Mouse (Mus musculus): Measurements from ENCODE around the gene Klrg1.

DNA sequence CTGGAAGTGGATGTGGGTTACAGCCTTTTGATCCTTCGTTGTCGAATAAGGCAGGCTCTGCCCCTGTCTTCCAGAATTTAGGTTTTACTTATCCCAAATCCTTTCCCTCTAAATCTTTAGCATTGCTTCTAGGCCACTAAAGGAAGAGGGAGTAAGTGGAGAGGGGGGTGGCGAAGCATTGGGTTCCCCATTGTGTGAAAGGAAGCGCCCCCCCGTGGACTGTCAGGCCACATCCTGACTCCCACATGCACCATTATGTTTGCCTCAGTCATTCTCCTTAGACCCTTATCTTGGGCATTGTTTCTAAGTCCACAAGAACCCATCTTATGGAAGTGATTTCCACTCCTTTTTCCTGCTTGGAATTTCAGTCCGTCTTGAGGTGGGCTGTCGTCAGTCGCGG lies 12.6 kb upstream of the Klrg1 start:
- TF ChIP-seq CTCF (IDR thresholded peaks at IDR 0.05): 0 out of 2 replicates have a peak, but pooled peaks have one; percentile 24
- TF ChIP-seq EP300 (IDR thresholded peaks at IDR 0.05): no peak

Measured in lung, postnatal 0 days (tissue).